Mouse (Mus musculus): ENCODE results near the gene Hist1h4d. TPM values are rescaled to one million over a fixed set of nuclear protein-coding genes. Genes with fewer than 3 reads are reported as not detected.
"Not testable (repeated sequence)": the region's sequence is repeated elsewhere in the genome, so short reads cannot be mapped to it uniquely, and the experiment has no call there.

Gene Hist1h4d
- polyA plus RNA-seq, 1 experiment from 2014 or later, result 102 TPM

- H3K9ac ChIP-seq (replicated peaks; ENCODE audit: low read length), result peak within 1 kb of the TSS; percentile 74
- not testable (repeated sequence) for H3K27me3 ChIP-seq (ENCODE audit: insufficient read depth, low read length); H3K36me3 ChIP-seq (ENCODE audit: insufficient read depth, low read length); H3K9me3 ChIP-seq (ENCODE audit: low read length); H3K4me1 ChIP-seq (ENCODE audit: insufficient read depth, low read length)
- 1% methylated on average over 55 of the region's 67 CpGs for WGBS
- H3K4me3 ChIP-seq (ENCODE audit: low read length), result peak within 1 kb of the TSS; percentile 47
- H3K27ac ChIP-seq (ENCODE audit: low read length), result peak within 1 kb of the TSS; percentile 100
- H3K4me2 ChIP-seq (replicated peaks; ENCODE audit: low read depth, low read length), result peak within 1 kb of the TSS; percentile 77
- peak; percentile 95 for ATAC-seq (ENCODE audit: low FRiP score, low TSS enrichment)
Measured at GRCm38 (mm10) chr13:23561883-23562659, 19.3 kb upstream of the Hist1h4d start, which contains the start of gene Hist1h3e. TSS of gene Hist1h3e (minus strand) at chr13:23562369.

- Histone ChIP-seq H3K36me3 (ENCODE audit: insufficient read depth, low read length) (no peaks in the 10 kb centered on the region), H3K4me3 (ENCODE audit: low read length) (peak overlapping the region; percentile 37), H3K9me3 (ENCODE audit: low read length) (no peaks in the 10 kb centered on the region), H3K9ac (replicated peaks; ENCODE audit: low read length) (peak overlapping the region; percentile 74), H3K27me3 (ENCODE audit: insufficient read depth, low read length) (no peaks in the 10 kb centered on the region), H3K4me1 (ENCODE audit: insufficient read depth, low read length) (no peaks in the 10 kb centered on the region; the same call in 1 of the 2 replicates), H3K4me2 (replicated peaks; ENCODE audit: low read depth, low read length) (peak overlapping the region; percentile 77), H3K27ac (ENCODE audit: low read length) (peak overlapping the region; percentile 100)
- peak; percentile 64 for ATAC-seq (ENCODE audit: low FRiP score, low TSS enrichment)
- WGBS, result 3% methylated on average over 18 of the region's 18 CpGs
Measured at GRCm38 (mm10) chr13:23562699-23563462, 18.5 kb upstream of the Hist1h4d start.

- H3K4me1 ChIP-seq (ENCODE audit: insufficient read depth, low read length), result peaks cover under 1% of the 10 kb centered on the region; the same call in 1 of the 2 replicates
- H3K9me3 ChIP-seq (ENCODE audit: low read length), result no peaks in the 10 kb centered on the region
- no peaks in the 10 kb centered on the region for H3K36me3 ChIP-seq (ENCODE audit: insufficient read depth, low read length)
- no peak for ATAC-seq (ENCODE audit: low FRiP score, low TSS enrichment)
- WGBS, result 72% methylated on average over 2 of the region's 2 CpGs
- H3K4me2 ChIP-seq (replicated peaks; ENCODE audit: low read depth, low read length), result no peak overlapping the region
- no peak overlapping the region for H3K9ac ChIP-seq (replicated peaks; ENCODE audit: low read length)
- H3K27me3 ChIP-seq (ENCODE audit: insufficient read depth, low read length), result no peaks in the 10 kb centered on the region
- no peak overlapping the region for H3K4me3 ChIP-seq (ENCODE audit: low read length)
- peak overlapping the region; percentile 100 for H3K27ac ChIP-seq (ENCODE audit: low read length)
Measured at GRCm38 (mm10) chr13:23564482-23564881, 16.9 kb upstream of the Hist1h4d start.

GRCm38 (mm10) chr13:23570261-23571021 lies 11.0 kb upstream of the Hist1h4d start:
- Histone ChIP-seq H3K9ac (replicated peaks; ENCODE audit: low read length) (peak overlapping the region; percentile 61), H3K4me2 (replicated peaks; ENCODE audit: low read depth, low read length) (peak overlapping the region; percentile 54), H3K27ac (ENCODE audit: low read length) (peak overlapping the region; percentile 97), H3K4me3 (ENCODE audit: low read length) (peak overlapping the region; percentile 57)
- not testable (repeated sequence) for H3K4me1 ChIP-seq (ENCODE audit: insufficient read depth, low read length); H3K27me3 ChIP-seq (ENCODE audit: insufficient read depth, low read length); H3K36me3 ChIP-seq (ENCODE audit: insufficient read depth, low read length); ATAC-seq (ENCODE audit: low FRiP score, low TSS enrichment); H3K9me3 ChIP-seq (ENCODE audit: low read length)
- under 1% methylated on average over 20 of the region's 41 CpGs for WGBS

DNA sequence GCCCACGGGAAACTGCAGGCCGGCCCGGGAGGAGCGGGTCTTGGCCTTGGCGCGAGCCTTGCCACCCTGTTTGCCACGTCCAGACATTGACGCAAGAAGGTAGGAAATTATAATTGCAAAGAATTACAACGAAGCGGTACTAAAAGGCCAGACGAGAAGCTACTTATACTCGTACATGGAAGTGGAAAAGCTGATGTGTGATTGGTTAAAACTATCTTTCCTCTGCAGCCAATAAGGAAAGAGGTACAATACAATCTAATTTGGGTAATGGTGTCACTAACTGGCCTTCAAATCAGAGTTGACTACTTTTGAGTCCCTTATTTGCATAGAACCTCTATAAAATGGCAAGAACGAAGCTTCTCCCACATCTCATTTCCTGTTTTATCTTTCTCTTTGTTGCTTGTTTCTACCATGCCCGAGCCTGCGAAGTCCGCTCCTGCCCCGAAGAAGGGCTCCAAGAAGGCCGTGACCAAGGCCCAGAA lies 10.3 kb upstream of the Hist1h4d start, which contains the start of the genes Hist1h2ae and Hist1h2bg:
Gene Hist1h2ae (minus strand): TSS at position 199 of the 482 bp plus-strand sequence.
Gene Hist1h2bg (plus strand): TSS at position 375 of the 482 bp plus-strand sequence.
- H3K4me3 ChIP-seq (ENCODE audit: low read length), result peak within 1 kb of the TSS; percentile 57
- 0% methylated on average over 18 of the region's 18 CpGs for WGBS
- no peaks in the 10 kb centered on the region for H3K36me3 ChIP-seq (ENCODE audit: insufficient read depth, low read length)
- peak within 1 kb of the TSS; percentile 97 for H3K27ac ChIP-seq (ENCODE audit: low read length)
- H3K9ac ChIP-seq (replicated peaks; ENCODE audit: low read length), result peak within 1 kb of the TSS; percentile 75
- no peaks in the 10 kb centered on the region for H3K27me3 ChIP-seq (ENCODE audit: insufficient read depth, low read length)
- H3K4me2 ChIP-seq (replicated peaks; ENCODE audit: low read depth, low read length), result peak within 1 kb of the TSS; percentile 78
- no peaks in the 10 kb centered on the region for H3K9me3 ChIP-seq (ENCODE audit: low read length)
- peaks cover 10% of the 10 kb centered on the region for H3K4me1 ChIP-seq (ENCODE audit: insufficient read depth, low read length)
- peak; percentile 91 for ATAC-seq (ENCODE audit: low FRiP score, low TSS enrichment)

GRCm38 (mm10) chr13:23571504-23572217 lies 9.7 kb upstream of the Hist1h4d start:
- H3K36me3 ChIP-seq (ENCODE audit: insufficient read depth, low read length); H3K9me3 ChIP-seq (ENCODE audit: low read length); H3K27me3 ChIP-seq (ENCODE audit: insufficient read depth, low read length); ATAC-seq (ENCODE audit: low FRiP score, low TSS enrichment): not testable (repeated sequence)
- peak overlapping the region; percentile 57 for H3K4me3 ChIP-seq (ENCODE audit: low read length)
- H3K4me1 ChIP-seq (ENCODE audit: insufficient read depth, low read length), result peaks cover 15% of the 10 kb centered on the region
- WGBS, result under 1% methylated on average over 8 of the region's 34 CpGs
- H3K27ac ChIP-seq (ENCODE audit: low read length), result peak overlapping the region; percentile 97
- H3K4me2 ChIP-seq (replicated peaks; ENCODE audit: low read depth, low read length), result peak overlapping the region; percentile 78
- peak overlapping the region; percentile 75 for H3K9ac ChIP-seq (replicated peaks; ENCODE audit: low read length)

GRCm38 (mm10) chr13:23572218-23573033 lies 9.0 kb upstream of the Hist1h4d start:
- ATAC-seq (ENCODE audit: low FRiP score, low TSS enrichment), result no peak
- H3K4me1 ChIP-seq (ENCODE audit: insufficient read depth, low read length), result peaks cover 22% of the 10 kb centered on the region
- no peaks in the 10 kb centered on the region for H3K36me3 ChIP-seq (ENCODE audit: insufficient read depth, low read length)
- H3K4me3 ChIP-seq (ENCODE audit: low read length), result peak overlapping the region; percentile 57
- H3K27ac ChIP-seq (ENCODE audit: low read length), result peak overlapping the region; percentile 97
- H3K4me2 ChIP-seq (replicated peaks; ENCODE audit: low read depth, low read length), result peak overlapping the region; percentile 78
- no peaks in the 10 kb centered on the region for H3K27me3 ChIP-seq (ENCODE audit: insufficient read depth, low read length)
- H3K9me3 ChIP-seq (ENCODE audit: low read length), result no peaks in the 10 kb centered on the region
- H3K9ac ChIP-seq (replicated peaks; ENCODE audit: low read length), result peak overlapping the region; percentile 80
- 18% methylated on average over 2 of the region's 2 CpGs for WGBS

GRCm38 (mm10) chr13:23573034-23573897 lies 8.1 kb upstream of the Hist1h4d start:
- Histone ChIP-seq H3K4me2 (replicated peaks; ENCODE audit: low read depth, low read length) (peak overlapping the region; percentile 78), H3K4me3 (ENCODE audit: low read length) (peak overlapping the region; percentile 57), H3K9ac (replicated peaks; ENCODE audit: low read length) (peak overlapping the region; percentile 80), H3K27ac (ENCODE audit: low read length) (peak overlapping the region; percentile 97), H3K4me1 (ENCODE audit: insufficient read depth, low read length) (peaks cover 22% of the 10 kb centered on the region)
- H3K36me3 ChIP-seq (ENCODE audit: insufficient read depth, low read length); H3K27me3 ChIP-seq (ENCODE audit: insufficient read depth, low read length); ATAC-seq (ENCODE audit: low FRiP score, low TSS enrichment); H3K9me3 ChIP-seq (ENCODE audit: low read length): not testable (repeated sequence)
- WGBS, result 5% methylated on average over 17 of the region's 20 CpGs

All from kidney, embryonic 16.5 days (tissue).